Mouse (Mus musculus): ENCODE measurements at regions not wholly inside any gene's neighbourhood (a gene's known extent, or its start where the extent isn't known, plus 50 kb on each side); places are given as distances from the start of the nearest gene placed in this dataset.

DNA sequence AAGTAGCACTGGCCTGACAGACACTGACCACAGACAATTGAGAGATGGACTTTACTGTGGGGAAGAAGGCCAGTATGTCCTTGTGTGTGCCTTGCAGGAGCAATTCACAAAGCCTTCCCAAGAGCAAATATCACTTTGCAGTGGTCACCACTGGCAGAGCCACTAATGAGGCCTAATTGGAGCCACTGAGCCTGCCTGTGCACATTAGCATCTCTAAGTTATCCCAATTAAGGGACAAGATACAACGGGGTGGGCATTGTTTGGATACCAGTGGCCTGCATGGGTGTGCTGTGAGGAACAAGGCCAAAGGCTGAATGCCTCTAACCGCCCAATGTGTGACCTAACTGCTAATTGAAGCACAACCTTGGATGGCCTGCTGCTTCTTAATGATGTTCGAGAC is 433.4 kb upstream of the Ptbp2 start:
- no peak for DNase-seq
- no peak for TF ChIP-seq POLR2A (IDR thresholded peaks at IDR 0.05; ENCODE audit: borderline replicate concordance, extremely low read depth, low read depth, low read length)
- no peak for TF ChIP-seq CTCF (IDR thresholded peaks at IDR 0.05; ENCODE audit: insufficient read depth, low read length)
- WGBS: 77% methylated on average over 3 of the region's 3 CpGs
- Histone ChIP-seq H3K4me1 (ENCODE audit: control insufficient read depth, insufficient read depth, low read length) (no peaks in the 10 kb centered on the region), H3K4me3 (replicated peaks; ENCODE audit: extremely low read depth, low read depth, low read length) (no peak overlapping the region)

DNA sequence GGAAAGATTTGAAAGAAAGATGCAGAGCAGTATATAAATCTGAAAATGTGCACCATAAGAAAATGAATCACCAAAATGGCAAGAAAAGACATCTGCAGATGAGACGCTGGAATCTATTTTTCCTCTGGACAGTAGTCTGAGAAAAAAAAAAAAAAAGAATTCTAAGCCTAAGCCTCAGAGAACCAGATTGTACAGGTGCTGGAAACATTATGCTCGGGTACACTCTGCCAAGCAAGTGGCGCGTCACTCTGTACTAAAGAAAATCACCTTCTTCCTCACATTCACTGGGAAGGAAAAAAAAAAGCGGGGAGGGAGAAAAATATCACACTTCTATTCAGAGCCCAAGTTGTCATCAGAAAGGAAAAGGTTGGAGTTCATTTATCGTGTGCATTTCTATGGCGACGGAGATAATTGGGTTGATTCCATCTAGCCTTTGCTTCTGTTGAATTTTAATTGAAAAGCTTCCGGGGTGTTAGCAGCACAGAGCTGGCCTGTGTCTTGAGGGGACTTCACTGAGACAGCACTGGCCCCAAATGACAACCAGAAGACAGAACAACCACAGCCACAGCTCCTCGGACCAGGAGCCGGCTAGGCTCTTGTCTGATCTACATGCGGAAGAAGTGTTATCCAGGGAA is 430.5 kb upstream of the Ptbp2 start:
- WGBS: 76% methylated on average over 12 of the region's 12 CpGs
- Histone ChIP-seq H3K4me1 (ENCODE audit: control insufficient read depth, insufficient read depth, low read length) (no peaks in the 10 kb centered on the region), H3K4me3 (replicated peaks; ENCODE audit: extremely low read depth, low read depth, low read length) (no peak overlapping the region)
- no peak for DNase-seq
- TF ChIP-seq CTCF (IDR thresholded peaks at IDR 0.05; ENCODE audit: insufficient read depth, low read length): no peak
- no peak for TF ChIP-seq POLR2A (IDR thresholded peaks at IDR 0.05; ENCODE audit: borderline replicate concordance, extremely low read depth, low read depth, low read length)

DNA sequence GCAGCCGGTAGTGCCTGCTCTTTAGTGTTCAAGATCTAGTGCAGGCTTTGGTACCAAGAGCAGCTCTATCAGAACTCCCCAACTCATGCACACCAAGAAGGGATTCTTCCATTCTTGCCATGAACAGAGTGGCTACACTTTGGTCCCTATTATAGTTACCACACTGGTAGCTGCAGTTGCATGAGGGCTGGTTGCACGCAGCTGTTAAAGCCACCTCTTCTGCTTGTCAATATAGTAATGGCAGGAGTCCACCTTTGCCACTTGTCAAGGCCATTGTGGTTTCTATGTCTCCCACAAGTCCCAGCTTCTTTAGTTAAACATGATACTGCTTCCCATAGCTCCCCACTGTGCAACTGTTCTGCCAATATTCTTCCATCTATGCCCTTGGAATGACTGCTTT is 415.1 kb upstream of the Ptbp2 start:
- TF ChIP-seq CTCF (IDR thresholded peaks at IDR 0.05; ENCODE audit: insufficient read depth, low read length) (no peak), POLR2A (IDR thresholded peaks at IDR 0.05; ENCODE audit: borderline replicate concordance, extremely low read depth, low read depth, low read length) (no peak)
- Histone ChIP-seq H3K4me3 (replicated peaks; ENCODE audit: extremely low read depth, low read depth, low read length) (no peak overlapping the region), H3K4me1 (ENCODE audit: control insufficient read depth, insufficient read depth, low read length) (no peaks in the 10 kb centered on the region)
- no peak for DNase-seq
- WGBS: 89% methylated on average over 2 of the region's 2 CpGs

DNA sequence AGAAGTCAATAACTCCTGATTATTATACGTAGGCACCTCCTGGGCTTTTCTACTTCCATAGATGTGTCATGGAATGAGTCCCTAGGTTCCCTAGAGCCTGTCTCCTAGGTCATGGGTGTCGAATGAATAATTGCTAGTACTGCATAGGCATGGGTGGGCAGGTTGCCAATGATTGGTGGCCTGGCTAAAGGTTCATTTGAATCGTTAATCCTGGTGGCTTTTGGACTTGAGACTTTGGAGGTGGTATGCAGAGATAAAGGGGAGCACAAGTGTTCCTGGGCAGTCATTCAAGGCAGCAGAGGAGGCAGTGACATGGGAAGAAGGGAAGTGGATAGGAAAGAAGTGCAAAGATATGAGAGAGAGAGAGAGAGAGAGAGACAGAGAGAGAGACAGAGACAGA is 410.2 kb upstream of the Ptbp2 start:
- WGBS: 53% methylated on average over 3 of the region's 3 CpGs
- no peak for DNase-seq

DNA sequence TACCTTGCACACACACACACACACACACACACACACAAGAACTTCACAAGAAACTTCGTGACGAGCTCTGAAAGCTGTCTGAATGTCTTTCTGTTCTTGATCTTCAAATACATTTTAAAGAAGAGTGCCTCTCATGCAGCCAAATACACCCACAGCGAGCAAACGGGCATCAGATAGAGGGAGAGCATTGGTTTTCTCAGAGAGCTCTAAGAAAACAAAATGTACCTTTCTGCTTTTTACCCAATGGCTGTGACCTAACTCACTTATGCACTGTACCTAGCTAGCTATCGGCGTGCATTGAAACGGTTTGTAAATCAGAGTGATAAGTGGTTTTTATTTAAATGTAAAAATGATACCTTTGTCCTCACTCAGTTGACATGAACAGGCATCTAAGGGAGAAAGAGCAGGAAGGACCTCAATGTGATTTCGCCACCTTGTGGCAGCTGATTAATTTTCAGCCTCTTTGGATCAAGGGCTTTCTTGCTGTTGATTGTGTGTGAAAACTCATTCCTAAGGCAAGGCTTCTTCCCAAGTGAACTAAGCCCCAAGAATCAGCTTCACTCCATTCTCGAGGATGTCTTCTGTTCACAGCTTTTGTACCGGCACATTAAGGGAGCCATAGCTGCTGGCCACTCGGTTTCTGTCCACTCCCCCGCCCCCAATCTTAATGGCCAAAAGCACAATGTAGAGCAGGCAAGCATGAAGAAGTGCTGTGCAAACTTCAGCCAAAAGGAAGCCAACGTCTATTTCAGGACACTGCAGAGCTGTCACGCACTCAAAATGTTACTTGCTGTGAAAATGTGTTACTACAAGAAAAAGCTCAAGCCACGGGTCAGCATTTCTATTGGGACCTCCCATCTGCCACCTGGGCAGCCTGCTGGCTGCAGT is 408.4 kb upstream of the Ptbp2 start:
- WGBS: 34% methylated on average over 15 of the region's 15 CpGs
- no peaks in the 10 kb centered on the region; the same call in 1 of the 2 replicates for H3K4me1 ChIP-seq (ENCODE audit: control insufficient read depth, insufficient read depth, low read length)
- peak; percentile 7 for DNase-seq
- no peak overlapping the region for H3K4me3 ChIP-seq (replicated peaks; ENCODE audit: extremely low read depth, low read depth, low read length)
- TF ChIP-seq POLR2A (IDR thresholded peaks at IDR 0.05; ENCODE audit: borderline replicate concordance, extremely low read depth, low read depth, low read length) (no peak), CTCF (IDR thresholded peaks at IDR 0.05; ENCODE audit: insufficient read depth, low read length) (peak; percentile 18; the same call in 1 of the 2 replicates)

More for the DNA sequence above, 410.2 kb upstream of the Ptbp2 start:
- TF ChIP-seq CTCF (IDR thresholded peaks at IDR 0.05; ENCODE audit: insufficient read depth, low read length): no peak
- TF ChIP-seq POLR2A (IDR thresholded peaks at IDR 0.05; ENCODE audit: borderline replicate concordance, extremely low read depth, low read depth, low read length): no peak
- H3K4me3 ChIP-seq (replicated peaks; ENCODE audit: extremely low read depth, low read depth, low read length): no peak overlapping the region
- H3K4me1 ChIP-seq (ENCODE audit: control insufficient read depth, insufficient read depth, low read length): no peaks in the 10 kb centered on the region; the same call in 1 of the 2 replicates

DNA sequence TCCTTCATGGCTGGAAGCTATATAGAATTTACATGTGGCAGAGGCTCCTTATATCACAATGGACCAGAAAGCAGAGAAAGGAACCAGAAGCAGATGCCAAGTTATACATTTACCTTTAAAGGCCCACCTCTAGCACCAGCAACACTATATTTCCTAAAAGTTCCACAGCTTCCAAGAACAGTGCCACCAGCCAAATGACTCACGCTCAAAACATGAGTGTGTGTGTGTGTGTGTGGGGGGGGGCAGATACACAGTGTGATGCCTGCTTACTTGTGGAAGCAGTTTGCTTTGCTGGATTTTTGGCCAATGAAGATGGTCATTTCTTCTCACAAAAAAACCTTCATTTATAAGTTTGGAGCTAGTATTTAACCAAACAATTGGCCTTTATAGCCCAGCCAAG is 405.3 kb upstream of the Ptbp2 start:
- TF ChIP-seq POLR2A (IDR thresholded peaks at IDR 0.05; ENCODE audit: borderline replicate concordance, extremely low read depth, low read depth, low read length): no peak
- no peak for TF ChIP-seq CTCF (IDR thresholded peaks at IDR 0.05; ENCODE audit: insufficient read depth, low read length)
- 79% methylated on average over 1 of the region's 1 CpGs for whole genome bisulfite sequencing
- no peak for DNase-seq
- Histone ChIP-seq H3K4me3 (replicated peaks; ENCODE audit: extremely low read depth, low read depth, low read length) (no peak overlapping the region), H3K4me1 (ENCODE audit: control insufficient read depth, insufficient read depth, low read length) (no peaks in the 10 kb centered on the region; the same call in 1 of the 2 replicates)

DNA sequence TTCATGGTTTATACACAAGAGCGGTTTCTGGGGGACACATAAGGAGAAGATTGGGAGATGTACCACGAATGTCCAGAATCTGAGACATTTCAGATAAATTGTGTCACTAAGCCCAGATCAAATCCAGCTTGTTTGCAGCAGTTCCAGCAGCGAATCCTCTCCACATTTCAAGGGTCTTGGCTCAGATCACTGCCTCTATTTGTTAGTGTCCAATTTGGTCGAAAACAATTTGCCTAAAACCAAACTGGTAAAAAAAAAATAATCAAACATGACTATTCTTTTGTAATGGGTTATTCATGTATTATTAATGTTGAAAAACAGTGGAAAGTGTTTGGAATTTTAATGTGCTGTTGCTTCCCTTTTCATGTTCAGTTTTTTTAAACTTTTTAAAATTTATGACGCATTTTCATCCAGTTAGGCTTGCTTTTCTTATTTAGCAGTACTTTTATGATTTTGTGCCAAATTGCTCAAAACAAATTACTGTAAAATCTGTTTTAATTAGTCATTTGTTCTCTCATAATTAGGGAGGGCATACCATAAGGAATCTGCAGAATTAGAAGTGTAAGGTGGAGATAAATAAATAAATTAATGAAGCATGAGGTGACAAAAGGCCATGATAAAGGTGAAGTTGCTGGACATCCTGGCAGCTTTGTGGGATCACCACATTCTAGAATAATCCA is 396.8 kb upstream of the Ptbp2 start:
- H3K4me3 ChIP-seq (replicated peaks; ENCODE audit: extremely low read depth, low read depth, low read length): no peak overlapping the region
- DNase-seq: no peak
- WGBS: 70% methylated on average over 5 of the region's 5 CpGs
- no peaks in the 10 kb centered on the region for H3K4me1 ChIP-seq (ENCODE audit: control insufficient read depth, insufficient read depth, low read length)
- TF ChIP-seq POLR2A (IDR thresholded peaks at IDR 0.05; ENCODE audit: borderline replicate concordance, extremely low read depth, low read depth, low read length) (no peak), CTCF (IDR thresholded peaks at IDR 0.05; ENCODE audit: insufficient read depth, low read length) (no peak)

DNA sequence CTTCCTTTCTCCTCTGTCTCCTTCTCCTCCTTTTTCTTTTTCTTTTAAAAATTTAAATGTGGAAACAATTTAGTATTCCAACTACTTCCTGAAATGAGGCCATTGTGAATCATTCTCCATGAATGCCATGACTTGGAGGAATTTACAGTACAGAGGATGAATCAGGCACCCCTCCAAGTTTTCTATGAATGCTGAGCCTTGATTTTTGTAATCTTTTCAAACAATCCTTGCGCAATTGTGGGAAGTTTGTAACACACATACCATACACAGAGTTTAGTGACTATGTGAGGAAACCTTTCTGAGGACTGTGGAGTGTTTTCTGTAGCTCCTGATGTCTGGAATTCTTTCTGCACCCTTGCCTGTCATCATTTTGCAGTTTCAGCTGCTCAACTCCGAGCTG is 391.4 kb upstream of the Ptbp2 start:
- TF ChIP-seq POLR2A (IDR thresholded peaks at IDR 0.05; ENCODE audit: borderline replicate concordance, extremely low read depth, low read depth, low read length): no peak
- no peak for TF ChIP-seq CTCF (IDR thresholded peaks at IDR 0.05; ENCODE audit: insufficient read depth, low read length)
- 28% methylated on average over 2 of the region's 2 CpGs for WGBS
- no peaks in the 10 kb centered on the region for H3K4me1 ChIP-seq (ENCODE audit: control insufficient read depth, insufficient read depth, low read length)
- DNase-seq: no peak
- H3K4me3 ChIP-seq (replicated peaks; ENCODE audit: extremely low read depth, low read depth, low read length): no peak overlapping the region
